Mouse (Mus musculus) ES-E14 (cell line): Measurements from ENCODE around the gene BC037034. TPM values are rescaled to one million over a fixed set of nuclear protein-coding genes. Genes with fewer than 3 reads are reported as not detected.

Experiments used
- DNase-seq: peaks from one replicate; pipeline ENCODE4 v3.0.0-alpha.2; 2013; ENCODE audit warnings: low read depth, low spot score
- H3K27ac ChIP-seq: 2 replicates; pipeline ENCODE4 v1.5.1; 2012; ENCODE audit warnings: low read depth, mild to moderate bottlenecking, low read length, moderate library complexity, mixed read lengths; ENCODE audit not compliant: poor library complexity, insufficient read depth, severe bottlenecking
- H3K36me3 ChIP-seq: 2 replicates; pipeline ENCODE4 v1.6.1; 2012; ENCODE audit warnings: mild to moderate bottlenecking, low read length, moderate library complexity, mixed read lengths; ENCODE audit not compliant: control insufficient read depth, poor library complexity, insufficient read depth, severe bottlenecking
- H3K4me1 ChIP-seq, 2 experiments: fragments of 150-350 bp in 1 of 2; sonication (generic) in 1 of 2; 2 replicates each; pipeline ENCODE4 v1.6.1; 2012; ENCODE audit warnings: low read length in 2 of 2, mild to moderate bottlenecking in 1 of 2, mixed read lengths in 1 of 2; ENCODE audit not compliant: control insufficient read depth in 2 of 2, insufficient read depth in 2 of 2, poor library complexity in 1 of 2
- H3K4me3 ChIP-seq, 2 experiments: fragments of 150-350 bp in 1 of 2; sonication (generic) in 1 of 2; 2 replicates each; pipeline ENCODE4 v1.5.1; 2012; ENCODE audit warnings: low read length in 2 of 2, low read depth in 1 of 2, mild to moderate bottlenecking in 1 of 2, mixed read lengths in 1 of 2; ENCODE audit not compliant: insufficient read depth in 1 of 2, poor library complexity in 1 of 2, severe bottlenecking in 1 of 2
- H3K9ac ChIP-seq: 2 replicates; pipeline ENCODE4 v1.6.1; 2012; ENCODE audit warnings: low read depth, mild to moderate bottlenecking, low read length, mixed read lengths; ENCODE audit not compliant: poor library complexity, insufficient read depth, severe bottlenecking
- H3K9me3 ChIP-seq: fragments of 150-350 bp; sonication (generic); 2 replicates; pipeline ENCODE4 v1.6.1; 2012; ENCODE audit warnings: low read depth, mild to moderate bottlenecking, low read length; ENCODE audit not compliant: control insufficient read depth, insufficient read depth
- CHD2 ChIP-seq: IDR thresholded peaks from 2 replicates; pipeline ENCODE4 v1.6.1; 2014; ENCODE audit warnings: mild to moderate bottlenecking, low read depth, low read length, inconsistent platforms
- HCFC1 ChIP-seq: IDR thresholded peaks from 2 replicates; pipeline ENCODE4 v1.6.1; 2012; ENCODE audit warnings: low read length, inconsistent platforms, borderline replicate concordance; ENCODE audit not compliant: insufficient read depth
- MAFK ChIP-seq: IDR thresholded peaks from 2 replicates; pipeline ENCODE4 v1.6.1; 2014; ENCODE audit warnings: mild to moderate bottlenecking, low read depth, low read length, inconsistent platforms; ENCODE audit not compliant: insufficient read depth
- ZC3H11A ChIP-seq: IDR thresholded peaks from 2 replicates; pipeline ENCODE4 v1.6.1; 2012; ENCODE audit warnings: low read depth, mild to moderate bottlenecking, inconsistent platforms, low read length, borderline replicate concordance
- ZNF384 ChIP-seq: IDR thresholded peaks from 2 replicates; pipeline ENCODE4 v1.6.1; 2012; ENCODE audit warnings: low read depth, low read length, inconsistent platforms
- in situ Hi-C, 2 experiments: fragments of 600-800 bp; cut with MboI; formaldehyde crosslinking; loops; one replicate each; pipeline ENCODE4 v1.15.1; 2025; ENCODE audit warnings: low sequenced_read_pairs in 2 of 2, inconsistent platforms in 1 of 2; ENCODE audit not compliant: unreplicated experiment in 2 of 2
- total RNA-seq: library from RNA; depleted of rRNA; stranded (reverse); fragments of 300-350 nt; gene quantifications from 2 replicates; pipeline ENCODE4 v1.2.3, GENCODE M21; 2012

The BC037034 gene
- total RNA-seq, 1 experiment: 13.7 TPM

DNA sequence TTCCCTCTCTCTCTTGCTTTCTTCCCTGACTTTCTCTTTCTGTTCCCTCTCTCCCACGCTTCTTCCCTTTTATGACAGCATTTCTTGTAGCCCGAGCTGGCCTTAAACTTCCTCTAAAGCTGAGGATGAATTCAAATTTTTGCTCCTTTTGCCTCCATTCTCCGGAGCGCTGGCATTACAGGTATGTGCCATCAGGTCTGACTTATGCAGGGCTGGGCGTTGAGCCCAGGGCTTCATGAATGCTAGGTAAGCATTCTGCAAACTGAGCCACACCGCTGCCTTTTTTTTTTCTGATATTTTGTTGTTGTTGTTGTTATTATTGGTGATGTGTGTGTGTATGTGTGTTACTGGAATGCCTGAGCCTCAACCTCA lies 360 bp upstream of the BC037034 start:
- in situ Hi-C loops: no loop called here
- Histone ChIP-seq H3K4me3 (peak overlapping the region; percentile 96 to 97), H3K27ac (no peak overlapping the region), H3K9me3 (no peaks in the 10 kb centered on the region), H3K9ac (peak overlapping the region; percentile 83; the same call in 1 of the 2 replicates), H3K4me1 (peaks cover 0 to 3% of the 10 kb centered on the region in 2 experiments; a peak in 1 of 4 replicates), H3K36me3 (peaks cover 23% of the 10 kb centered on the region)
- no peak for TF ChIP-seq MAFK
- TF ChIP-seq HCFC1: no peak
- TF ChIP-seq CHD2: no peak
- TF ChIP-seq ZC3H11A: no peak
- TF ChIP-seq ZNF384: no peak
- DNase-seq: no peak

DNA sequence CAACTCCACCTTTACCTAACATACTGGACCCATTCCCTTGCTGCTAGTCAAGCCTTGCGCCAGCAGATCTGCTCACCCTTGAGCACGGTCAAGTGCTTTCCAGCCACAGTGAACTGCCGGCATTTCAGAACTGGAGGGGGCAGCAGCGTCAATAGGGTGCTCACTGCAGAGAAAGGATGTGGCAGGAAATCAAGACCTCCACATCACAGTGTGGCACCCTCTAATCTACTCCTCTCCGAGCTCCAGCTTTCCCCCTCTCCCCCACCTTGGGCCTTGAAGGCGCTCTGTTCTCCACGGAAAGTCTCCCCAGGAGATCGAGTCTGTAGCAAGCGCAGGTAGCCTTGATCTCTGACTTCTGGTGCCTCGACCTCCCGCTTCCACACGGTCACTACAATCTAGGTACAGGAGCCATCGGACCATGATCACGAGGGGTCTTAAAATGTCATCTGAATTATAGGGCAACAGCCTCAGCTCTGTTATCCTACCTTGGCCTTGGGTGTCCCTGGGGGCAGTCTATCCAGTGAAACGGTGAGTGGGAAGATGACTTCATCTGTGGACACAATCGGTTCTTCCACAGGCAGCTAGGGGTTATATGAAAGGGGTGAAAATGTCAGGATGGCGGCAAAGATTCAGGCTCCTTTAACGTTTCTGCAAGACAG lies 1.1 kb downstream of the BC037034 start:
- H3K27ac ChIP-seq: no peak overlapping the region
- in situ Hi-C loops: no loop called here
- peak overlapping the region; percentile 83; the same call in 1 of the 2 replicates for H3K9ac ChIP-seq
- no peak for DNase-seq
- H3K4me1 ChIP-seq: peaks cover 0 to 3% of the 10 kb centered on the region in 2 experiments; a peak in 1 of 4 replicates
- H3K36me3 ChIP-seq: peaks cover 29% of the 10 kb centered on the region
- H3K4me3 ChIP-seq: peak overlapping the region; percentile 96 to 97
- no peaks in the 10 kb centered on the region for H3K9me3 ChIP-seq
- TF ChIP-seq ZC3H11A: no peak
- TF ChIP-seq ZNF384: no peak
- TF ChIP-seq CHD2: no peak
- no peak for TF ChIP-seq HCFC1
- no peak for TF ChIP-seq MAFK

DNA sequence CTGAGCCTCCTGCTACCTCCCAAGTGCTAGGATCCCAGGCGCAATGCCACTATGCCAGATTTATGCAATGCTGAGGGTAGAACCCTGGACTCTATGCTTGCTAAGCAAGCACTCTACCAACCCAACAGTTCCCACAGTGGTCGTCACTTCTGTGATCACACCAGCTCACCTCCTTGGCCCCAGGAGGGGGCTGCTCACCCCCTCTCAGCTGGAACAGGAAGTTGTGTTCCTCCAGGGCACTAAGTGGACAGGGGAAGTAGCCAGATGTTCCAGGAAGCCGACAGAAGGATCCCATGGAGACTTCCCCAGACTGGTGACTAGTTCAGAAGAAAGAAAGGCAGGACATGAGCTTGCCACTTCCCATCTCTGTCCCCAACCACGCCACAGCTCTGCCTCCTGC lies 1.8 kb downstream of the BC037034 start:
- in situ Hi-C loops: no loop called here
- no peak overlapping the region for H3K4me3 ChIP-seq

DNA sequence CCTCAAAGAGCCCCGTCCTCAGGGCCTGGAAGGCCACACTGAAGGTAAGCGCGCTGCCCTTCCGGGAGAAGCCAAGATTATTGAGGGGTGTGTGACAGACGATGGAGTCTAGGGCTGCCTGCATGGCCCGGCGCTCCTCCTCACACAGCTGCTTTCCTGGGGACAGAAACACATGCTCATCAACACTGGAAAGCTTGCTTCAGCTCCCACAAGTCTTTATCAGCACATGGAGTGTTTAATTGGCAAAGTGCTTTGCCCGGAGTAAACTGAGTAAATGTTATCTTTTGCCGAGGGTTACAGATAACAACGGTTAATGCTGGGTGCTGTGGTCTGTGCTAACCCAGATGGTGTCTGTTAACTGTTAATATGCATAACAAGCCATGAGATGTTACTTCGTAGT lies 3.0 kb downstream of the BC037034 start:
- no peak for TF ChIP-seq ZNF384
- TF ChIP-seq ZC3H11A: no peak
- no peak for TF ChIP-seq CHD2
- no peak for TF ChIP-seq MAFK
- no peak for TF ChIP-seq HCFC1
- peaks cover 0 to 5% of the 10 kb centered on the region in 2 experiments; a peak in 1 of 4 replicates for H3K4me1 ChIP-seq
- no peak for DNase-seq
- no peak overlapping the region for H3K9ac ChIP-seq
- peaks cover 32% of the 10 kb centered on the region for H3K36me3 ChIP-seq
- no peak overlapping the region for H3K27ac ChIP-seq
- no peak overlapping the region for H3K4me3 ChIP-seq
- H3K9me3 ChIP-seq: no peaks in the 10 kb centered on the region
- in situ Hi-C loops: no loop called here

More for the DNA sequence above, 1.8 kb downstream of the BC037034 start:
- Histone ChIP-seq H3K4me1 (peaks cover 0 to 3% of the 10 kb centered on the region in 2 experiments; a peak in 1 of 4 replicates), H3K36me3 (peaks cover 32% of the 10 kb centered on the region), H3K9ac (no peak overlapping the region), H3K9me3 (no peaks in the 10 kb centered on the region), H3K27ac (no peak overlapping the region)
- TF ChIP-seq CHD2 (no peak), HCFC1 (no peak), ZNF384 (no peak), MAFK (no peak), ZC3H11A (no peak)
- no peak for DNase-seq

DNA sequence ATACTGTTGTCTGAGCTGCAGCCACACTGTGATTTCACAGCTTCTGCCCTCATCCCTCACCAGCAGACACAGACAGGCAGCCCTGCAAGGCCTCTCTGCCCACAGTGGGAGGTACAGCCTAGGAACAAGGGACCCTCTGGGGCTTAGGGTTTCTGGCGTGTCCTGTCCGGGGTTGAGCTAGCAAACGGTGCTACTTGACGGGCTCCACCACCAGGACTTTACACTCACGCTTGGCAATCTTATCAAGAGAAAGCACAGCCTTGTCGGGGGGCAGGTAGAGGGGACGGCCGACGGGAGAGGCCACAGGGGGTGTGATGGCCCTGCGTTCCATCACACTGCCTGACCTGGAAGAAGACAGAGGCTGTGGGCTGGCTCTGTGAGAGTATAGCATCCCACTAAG lies 3.8 kb downstream of the BC037034 start:
- Histone ChIP-seq H3K9ac (no peak overlapping the region), H3K4me3 (no peak overlapping the region), H3K36me3 (peaks cover 32% of the 10 kb centered on the region), H3K9me3 (no peaks in the 10 kb centered on the region), H3K27ac (no peak overlapping the region), H3K4me1 (peaks cover 0 to 5% of the 10 kb centered on the region in 2 experiments; a peak in 1 of 4 replicates)
- TF ChIP-seq ZC3H11A (no peak), ZNF384 (no peak), HCFC1 (no peak), MAFK (no peak), CHD2 (no peak)
- in situ Hi-C loops: no loop called here
- DNase-seq: no peak
